Comparison of ENCODE assay signal across 27 mouse cellular contexts in genomic region chr13:38400662-38401061, GRCm38 (mm10). TPM values are rescaled to one million over a fixed set of nuclear protein-coding genes. Genes with fewer than 3 reads are reported as not detected.
DNase-seq lines count a peak whose midpoint lies in the region; ATAC-seq lines count a peak whose summit lies in the region.
"Had no signal": no experiment of that assay in that cellular context is flagged by ENCODE, and none has a peak within 500 bp of the region (broad histone marks: within the 10 kb centered on the region; RNA-seq: fewer than 3 reads in every experiment).

No protein-coding gene starts in this region.

- H3K27me3 ChIP-seq in heart, embryonic 11.5 days (ENCODE audit: control insufficient read depth, insufficient read depth, low read length), result no peaks in the 10 kb centered on the region; the same call in 1 of the 2 replicates
- H3K27me3 ChIP-seq: embryonic facial prominence, embryonic 13.5 days; forebrain, embryonic 12.5 days; forebrain, embryonic 15.5 days; heart, embryonic 12.5 days; heart, embryonic 15.5 days had no signal

- no peaks in the 10 kb centered on the region for H3K4me1 ChIP-seq in heart, embryonic 11.5 days (ENCODE audit: control insufficient read depth, insufficient read depth, low read length)
- H3K4me1 ChIP-seq: forebrain, embryonic 12.5 days; forebrain, embryonic 15.5 days had no signal

- peak; percentile 41 for DNase-seq in gastrocnemius, adult 18-20 months (ENCODE audit: low spot score)
- DNase-seq in gastrocnemius, postnatal 14 days, result no peak
- DNase-seq in heart, adult 11 months, result peak; percentile 97
- DNase-seq in heart, postnatal 10 days, result no peak
- peak; percentile 41 to 47 for DNase-seq in heart, adult 9 months (ENCODE audit: low spot score in 2 of 2)
- DNase-seq: adrenal gland, adult 8-10 months; adrenal gland, postnatal 25 days; cerebellum, adult 11-12 months; cerebellum, adult 8-10 months; cerebellum, postnatal 10 days; cerebellum, postnatal 36 days; embryo, embryonic 11 days; kidney, adult 18-20 months; kidney, adult 9 months had no signal

- ATAC-seq in heart, embryonic 11.5 days (replicated peaks; ENCODE audit: insufficient number of reproducible peaks, low FRiP score, low TSS enrichment), result no peak
- ATAC-seq: activated CD4-positive, CD25-positive, alpha-beta regulatory T cell, adult 4 months; forebrain, embryonic 15.5 days; hindbrain, postnatal 0 days; inflammation-experienced regulatory T-cells, adult 6 months; intestine, embryonic 16.5 days had no signal

- WGBS in heart, embryonic 11.5 days (ENCODE audit: insufficient replicate concordance), result 71% methylated on average over 8 of the region's 8 CpGs

- H3K4me3 ChIP-seq in heart, embryonic 11.5 days (ENCODE audit: low read depth, low read length), result no peak overlapping the region
- H3K4me3 ChIP-seq: embryonic facial prominence, embryonic 10.5 days; embryonic facial prominence, embryonic 13.5 days; erythroblast, embryonic 14.5 days; forebrain, embryonic 12.5 days; forebrain, embryonic 15.5 days; heart, embryonic 12.5 days; heart, embryonic 15.5 days had no signal

- intact Hi-C loops in gastrocnemius, postnatal 14 days (cut with DNase I; ENCODE audit: low total_unique reads), result no loop called here
- intact Hi-C loops in heart, postnatal 10 days (cut with DNase I), result no loop called here

- no peaks in the 10 kb centered on the region for H3K9me3 ChIP-seq in heart, embryonic 11.5 days (replicated peaks; ENCODE audit: control insufficient read depth, low read length)
- H3K9me3 ChIP-seq: embryonic facial prominence, embryonic 10.5 days; embryonic facial prominence, embryonic 13.5 days; forebrain, embryonic 12.5 days; forebrain, embryonic 15.5 days; heart, embryonic 12.5 days; heart, embryonic 15.5 days had no signal

- H3K36me3 ChIP-seq in heart, embryonic 11.5 days (ENCODE audit: control insufficient read depth, insufficient read depth, low read length), result no peaks in the 10 kb centered on the region
- H3K36me3 ChIP-seq: embryonic facial prominence, embryonic 10.5 days; embryonic facial prominence, embryonic 13.5 days; forebrain, embryonic 12.5 days; forebrain, embryonic 15.5 days; heart, embryonic 12.5 days; heart, embryonic 15.5 days had no signal

- H3K27ac ChIP-seq in heart, embryonic 11.5 days (ENCODE audit: low read depth, low read length), result no peak overlapping the region
- H3K27ac ChIP-seq: embryonic facial prominence, embryonic 10.5 days; embryonic facial prominence, embryonic 13.5 days; forebrain, embryonic 12.5 days; forebrain, embryonic 15.5 days; heart, embryonic 15.5 days; hindbrain, embryonic 14.5 days; hindbrain, postnatal 0 days had no signal

- H3K9ac ChIP-seq in heart, embryonic 11.5 days (ENCODE audit: low read depth, low read length), result no peak overlapping the region
- H3K9ac ChIP-seq: embryonic facial prominence, embryonic 13.5 days; forebrain, embryonic 12.5 days; forebrain, embryonic 15.5 days; heart, embryonic 12.5 days; heart, embryonic 15.5 days; hindbrain, embryonic 14.5 days had no signal

- no peak overlapping the region for H3K4me2 ChIP-seq in heart, embryonic 11.5 days
- H3K4me2 ChIP-seq: embryonic facial prominence, embryonic 13.5 days; forebrain, embryonic 12.5 days; forebrain, embryonic 15.5 days; heart, embryonic 12.5 days; heart, embryonic 15.5 days; hindbrain, embryonic 14.5 days had no signal

RNA-seq across cellular contexts. Expression of gene Bmp6, which starts 55.8 kb away (rescaled TPM):
- total RNA-seq in gastrocnemius, adult 18-20 months (2021), result 10 to 100 TPM in 1 of 2 experiments, 1 to 10 TPM in 1; 8.6 to 10.5 TPM
- 1 to 10 TPM; 7.1 to 8.8 TPM for total RNA-seq in gastrocnemius, postnatal 14 days (2021)
- 10 to 100 TPM; 18.8 to 20.3 TPM for total RNA-seq in heart, postnatal 10 days (2021)
- polyA plus RNA-seq in heart, embryonic 11.5 days (2014; fragmentation: Nextera tagmentation; extraction: Ambion mirVana), result 2.6 and 3.1 TPM in 2 replicates
- polyA plus RNA-seq: activated CD4-positive, CD25-positive, alpha-beta regulatory T cell, adult 4 months; erythroblast, embryonic 14.5 days; inflammation-experienced regulatory T-cells, adult 6 months had no signal

Comparison
In these comparisons a context has a peak if more than half of its experiments do, and no peak if none do; other contexts are left out.
1. DNase-seq: peak in gastrocnemius, adult 18-20 months (single experiment), heart, adult 11 months (single experiment) and heart, adult 9 months (2 of 2); none in gastrocnemius, postnatal 14 days (single experiment) and heart, postnatal 10 days (0 of 2).